Mouse (Mus musculus) limb, embryonic 11.5 days (tissue): ENCODE data around the gene Olfr111. TPM values are rescaled to one million over a fixed set of nuclear protein-coding genes. Genes with fewer than 3 reads are reported as not detected.

Source experiments
- ATAC-seq: fragments of 200-750 bp; cut with Nextera tagmentation; 2 replicates; pipeline ENCODE4 v1.8.0; 2017; ENCODE audit warnings: low read depth; ENCODE audit not compliant: insufficient number of reproducible peaks, low FRiP score, low TSS enrichment
- DNase-seq: peaks from one replicate; pipeline ENCODE4 v3.0.0-alpha.2; 2015; ENCODE audit warnings: low spot score
- H3K27ac ChIP-seq: fragments of 300-500 bp; sonication (generic); replicated peaks from 2 replicates; pipeline ENCODE4 v1.5.1; 2014; ENCODE audit warnings: low read depth, mild to moderate bottlenecking, low read length
- H3K27me3 ChIP-seq: fragments of 300-500 bp; sonication (generic); 2 replicates; pipeline ENCODE4 v1.6.1; 2014; ENCODE audit warnings: mild to moderate bottlenecking, low read length, mixed read lengths; ENCODE audit not compliant: control insufficient read depth, insufficient read depth
- H3K36me3 ChIP-seq: fragments of 300-500 bp; sonication (generic); 2 replicates; pipeline ENCODE4 v1.6.1; 2014; ENCODE audit warnings: mild to moderate bottlenecking, low read length, moderate library complexity, mixed read lengths; ENCODE audit not compliant: control insufficient read depth, insufficient read depth
- H3K4me1 ChIP-seq: fragments of 300-500 bp; sonication (generic); 2 replicates; pipeline ENCODE4 v1.6.1; 2014; ENCODE audit warnings: low read length, mixed read lengths; ENCODE audit not compliant: control insufficient read depth, insufficient read depth
- H3K4me2 ChIP-seq: fragments of 300-500 bp; sonication (generic); 2 replicates; pipeline ENCODE4 v1.6.1; 2014; ENCODE audit warnings: low read depth, mild to moderate bottlenecking, moderate library complexity; ENCODE audit not compliant: severe bottlenecking
- H3K4me3 ChIP-seq: fragments of 300-500 bp; sonication (generic); 2 replicates; pipeline ENCODE4 v1.5.1; 2014; ENCODE audit warnings: low read depth, low read length
- H3K9ac ChIP-seq: fragments of 300-500 bp; sonication (generic); 2 replicates; pipeline ENCODE4 v1.6.1; 2014; ENCODE audit warnings: mild to moderate bottlenecking, low read length
- H3K9me3 ChIP-seq: fragments of 300-500 bp; sonication (generic); 2 replicates; pipeline ENCODE4 v1.6.1; 2016; ENCODE audit warnings: low read length; ENCODE audit not compliant: control insufficient read depth
- WGBS: fragments of 180-500 bp; shearing (Covaris S2); extraction: QIAGEN DNeasy Blood & Tissue Kit; methylation state at CpG from one replicate; pipeline ENCODE4 v1.1.7; 2014; 5-methylcytosine and 5-hydroxymethylcytosine counted together
- polyA plus RNA-seq: library from polyadenylated mRNA; unstranded; fragments of >200 nt; fragmentation: Nextera tagmentation; extraction: Ambion mirVana; gene quantifications from 2 replicates; pipeline ENCODE4 v1.2.1, GENCODE M21; 2014

Gene Olfr111
- polyA plus RNA-seq, 1 experiment from 2014 or later, result not detected

GRCm38 (mm10) chr17:37541454-37542119, 33.8 kb downstream of the Olfr111 start:
- ATAC-seq (no peak), DNase-seq (no peak)
- Histone ChIP-seq H3K4me2 (no peak overlapping the region), H3K9ac (no peak overlapping the region), H3K27me3 (no peaks in the 10 kb centered on the region), H3K4me3 (no peak overlapping the region), H3K9me3 (no peaks in the 10 kb centered on the region), H3K4me1 (no peaks in the 10 kb centered on the region), H3K36me3 (no peaks in the 10 kb centered on the region), H3K27ac (no peak overlapping the region)
- 76% methylated on average over 4 of the region's 4 CpGs for WGBS

DNA sequence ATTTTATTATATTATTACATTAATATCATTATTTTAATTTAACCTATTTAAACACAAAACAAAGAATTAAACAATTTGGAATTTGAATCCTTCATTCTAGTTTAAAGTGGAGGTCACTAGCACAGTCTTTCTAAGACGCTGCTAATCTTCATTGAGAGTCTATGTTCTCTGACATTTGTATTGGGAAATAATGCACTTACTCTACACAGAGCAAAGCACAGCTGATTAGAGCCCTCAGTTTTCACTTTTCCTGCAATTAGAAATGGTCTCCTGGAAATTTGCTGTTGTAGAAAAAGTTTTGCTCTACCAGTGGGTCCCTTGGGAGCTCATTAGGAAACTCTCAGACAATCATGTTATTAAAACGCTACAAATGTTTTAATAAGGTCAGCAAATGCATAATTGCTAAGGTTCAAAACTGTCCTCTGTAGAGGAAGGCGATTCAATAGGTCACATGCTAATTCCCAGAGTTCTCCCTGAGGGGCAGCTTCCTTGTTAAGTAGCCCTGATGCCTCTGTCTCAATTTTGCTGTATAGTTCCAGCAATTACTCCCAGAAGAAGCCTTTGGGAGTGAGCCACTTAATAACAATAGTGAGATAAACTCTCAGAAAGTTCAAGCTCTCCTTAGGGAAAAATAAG, 36.1 kb downstream of the Olfr111 start:
- H3K36me3 ChIP-seq, result no peaks in the 10 kb centered on the region
- 74% methylated on average over 3 of the region's 3 CpGs for WGBS
- no peaks in the 10 kb centered on the region for H3K4me1 ChIP-seq
- H3K27ac ChIP-seq, result no peak overlapping the region
- no peak overlapping the region for H3K9ac ChIP-seq
- H3K4me3 ChIP-seq, result no peak overlapping the region
- H3K27me3 ChIP-seq, result no peaks in the 10 kb centered on the region
- H3K4me2 ChIP-seq, result no peak overlapping the region
- ATAC-seq (no peak), DNase-seq (no peak)
- no peaks in the 10 kb centered on the region for H3K9me3 ChIP-seq

DNA sequence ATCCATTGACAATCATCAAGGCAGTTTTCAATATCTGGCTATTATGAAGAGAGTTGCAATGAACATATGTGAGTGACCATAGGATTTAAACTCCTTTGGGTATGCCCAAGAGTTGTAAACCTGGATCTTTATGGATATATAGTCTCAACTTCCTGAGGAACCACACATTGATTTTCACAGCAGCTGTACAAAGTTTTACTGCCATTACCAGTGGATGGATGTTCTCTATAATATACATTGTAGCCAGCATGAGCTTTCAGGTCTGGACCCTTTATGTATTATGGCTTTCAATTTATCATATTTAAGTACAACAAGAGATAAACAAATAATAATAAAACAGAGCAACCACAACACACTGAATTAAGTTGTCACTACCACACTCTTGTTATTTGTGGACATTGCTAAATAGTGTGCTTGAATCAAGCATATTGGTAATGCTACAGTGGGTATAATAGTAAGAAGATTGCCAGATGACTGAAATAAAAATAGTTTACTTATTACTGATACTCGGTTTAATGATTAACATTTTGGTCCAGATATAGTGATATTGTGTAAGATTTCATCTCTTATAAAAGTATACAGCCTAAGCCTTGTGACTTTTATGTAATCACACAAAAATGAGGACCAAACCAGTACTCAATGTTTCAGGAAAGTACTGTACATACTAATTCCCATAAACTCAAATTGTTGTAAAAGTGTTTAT, 51.2 kb downstream of the Olfr111 start:
- no peaks in the 10 kb centered on the region for H3K27me3 ChIP-seq
- ATAC-seq, result no peak
- H3K4me1 ChIP-seq, result no peaks in the 10 kb centered on the region
- no peak overlapping the region for H3K9ac ChIP-seq
- no peak overlapping the region for H3K4me2 ChIP-seq
- no peaks in the 10 kb centered on the region for H3K36me3 ChIP-seq
- DNase-seq, result no peak
- H3K9me3 ChIP-seq, result no peaks in the 10 kb centered on the region
- WGBS, result 68% methylated on average over 1 of the region's 1 CpGs
- H3K27ac ChIP-seq, result no peak overlapping the region
- H3K4me3 ChIP-seq, result no peak overlapping the region

GRCm38 (mm10) chr17:37569351-37569750, 61.5 kb downstream of the Olfr111 start, which contains the start of gene Olfr112:
Olfr112 (minus strand) TSS chr17:37569451.
- H3K9ac ChIP-seq, result no peak within 1 kb of the TSS
- ATAC-seq, result no peak

GRCm38 (mm10) chr17:37577563-37577962, 69.7 kb downstream of the Olfr111 start, which contains the start of gene Olfr113:
Olfr113 (minus strand) TSS chr17:37577663.
- Histone ChIP-seq H3K27ac (no peak within 1 kb of the TSS), H3K27me3 (no peaks in the 10 kb centered on the region), H3K4me1 (no peaks in the 10 kb centered on the region), H3K9me3 (no peaks in the 10 kb centered on the region), H3K4me2 (no peak within 1 kb of the TSS), H3K36me3 (no peaks in the 10 kb centered on the region), H3K4me3 (no peak within 1 kb of the TSS), H3K9ac (no peak within 1 kb of the TSS)
- DNase-seq (no peak), ATAC-seq (no peak)

More at GRCm38 (mm10) chr17:37569351-37569750, 61.5 kb downstream of the Olfr111 start, which contains the start of gene Olfr112:
- Histone ChIP-seq H3K27me3 (no peaks in the 10 kb centered on the region), H3K36me3 (no peaks in the 10 kb centered on the region), H3K4me1 (no peaks in the 10 kb centered on the region), H3K27ac (no peak within 1 kb of the TSS), H3K4me2 (no peak within 1 kb of the TSS), H3K4me3 (no peak within 1 kb of the TSS), H3K9me3 (no peaks in the 10 kb centered on the region)
- DNase-seq, result no peak

Other genes starting within 250 kb of the Olfr111 start
- gene Olfr98, start 244.3 kb upstream of the Olfr111 start, polyA plus RNA-seq, result not detected in 2 replicates
- gene H2-M3, start 237.8 kb upstream of the Olfr111 start, polyA plus RNA-seq, result 0.95 and 1.3 TPM in 2 replicates
- not detected in 2 replicates for gene Olfr99, start 224.6 kb upstream of the Olfr111 start, polyA plus RNA-seq
- not detected in 2 replicates for gene Olfr101, start 203.7 kb upstream of the Olfr111 start, polyA plus RNA-seq
- not detected in 2 replicates for gene Olfr102, start 191.0 kb upstream of the Olfr111 start, polyA plus RNA-seq
- gene Olfr103, start 168.3 kb upstream of the Olfr111 start, polyA plus RNA-seq, result not detected in 2 replicates
- not detected in 2 replicates for gene Olfr104-ps, start 148.4 kb upstream of the Olfr111 start, polyA plus RNA-seq
- not detected in 2 replicates for gene Olfr105-ps, start 129.0 kb upstream of the Olfr111 start, polyA plus RNA-seq
- gene Olfr106-ps, start 117.6 kb upstream of the Olfr111 start, polyA plus RNA-seq, result not detected in 2 replicates
- gene Olfr107, start 108.8 kb upstream of the Olfr111 start, polyA plus RNA-seq, result not detected in 2 replicates
- not detected in 2 replicates for gene Olfr108, start 62.5 kb upstream of the Olfr111 start, polyA plus RNA-seq
- not detected in 2 replicates for gene Olfr109, start 49.1 kb upstream of the Olfr111 start, polyA plus RNA-seq
- not detected in 2 replicates for gene H2-M2, start 24.5 kb upstream of the Olfr111 start, polyA plus RNA-seq
- not detected in 2 replicates for gene Olfr110, start 15.6 kb upstream of the Olfr111 start, polyA plus RNA-seq
- gene Olfr112, start 61.4 kb downstream of the Olfr111 start, polyA plus RNA-seq, result not detected in 2 replicates
- gene Olfr113, start 69.6 kb downstream of the Olfr111 start, polyA plus RNA-seq, result not detected in 2 replicates
- gene Olfr114, start 84.7 kb downstream of the Olfr111 start, polyA plus RNA-seq, result not detected in 2 replicates
- not detected in 2 replicates for gene Olfr115, start 119.1 kb downstream of the Olfr111 start, polyA plus RNA-seq
- not detected in 2 replicates for gene Olfr116, start 119.2 kb downstream of the Olfr111 start, polyA plus RNA-seq
- not detected in 2 replicates for gene Olfr117, start 155.8 kb downstream of the Olfr111 start, polyA plus RNA-seq
- gene Olfr118, start 159.0 kb downstream of the Olfr111 start, polyA plus RNA-seq, result not detected in 2 replicates
- not detected in 2 replicates for gene Olfr119, start 188.5 kb downstream of the Olfr111 start, polyA plus RNA-seq
- not detected in 2 replicates for gene Olfr120, start 213.8 kb downstream of the Olfr111 start, polyA plus RNA-seq
- not detected in 2 replicates for gene Olfr121, start 240.8 kb downstream of the Olfr111 start, polyA plus RNA-seq